Mouse (Mus musculus) layer of hippocampus, adult 18-20 months (tissue): ENCODE results near the gene Eif4g3. TPM values are rescaled to one million over a fixed set of nuclear protein-coding genes. Genes with fewer than 3 reads are reported as not detected.

Source experiments
- DNase-seq, 2 experiments: peaks; one replicate each; pipeline ENCODE4 v3.0.0; 2022; ENCODE audit warnings: low spot score in 2 of 2
- total RNA-seq, 2 experiments: library from RNA; stranded (reverse); gene quantifications; 2 replicates each; pipeline ENCODE4 v1.2.3; 2021

Eif4g3 gene
- total RNA-seq, 2 experiments from 2014 or later: 141 to 142 TPM

GRCm38 (mm10) chr4:138091562-138092194, 98.9 kb downstream of the Eif4g3 start:
- no peak for DNase-seq

GRCm38 (mm10) chr4:138100456-138100855, 107.6 kb downstream of the Eif4g3 start:
- DNase-seq: no peak

GRCm38 (mm10) chr4:138101795-138102194, 109.0 kb downstream of the Eif4g3 start:
- DNase-seq: no peak

GRCm38 (mm10) chr4:138102413-138102812, 109.6 kb downstream of the Eif4g3 start:
- DNase-seq: no peak

- DNase-seq: no peak
Measured at GRCm38 (mm10) chr4:138104967-138105366, 112.1 kb downstream of the Eif4g3 start.

GRCm38 (mm10) chr4:138107441-138108409, 114.9 kb downstream of the Eif4g3 start:
- peak; percentile 68 to 93 for DNase-seq

- no peak for DNase-seq
Measured at GRCm38 (mm10) chr4:138108541-138108940, 115.7 kb downstream of the Eif4g3 start.

GRCm38 (mm10) chr4:138109332-138109731, 116.5 kb downstream of the Eif4g3 start:
- no peak for DNase-seq

- no peak for DNase-seq
Measured at GRCm38 (mm10) chr4:138111858-138112257, 119.0 kb downstream of the Eif4g3 start.

- peak in 1 of 2 experiments; percentile 54 for DNase-seq
Measured at GRCm38 (mm10) chr4:138119740-138120139, 126.9 kb downstream of the Eif4g3 start.

GRCm38 (mm10) chr4:138124046-138124445, 131.2 kb downstream of the Eif4g3 start:
- DNase-seq: no peak

GRCm38 (mm10) chr4:138127371-138127770, 134.5 kb downstream of the Eif4g3 start:
- DNase-seq: no peak

GRCm38 (mm10) chr4:138127781-138128180, 135.0 kb downstream of the Eif4g3 start:
- no peak for DNase-seq

GRCm38 (mm10) chr4:138130149-138130548, 137.3 kb downstream of the Eif4g3 start:
- DNase-seq: no peak

GRCm38 (mm10) chr4:138131226-138131625, 138.4 kb downstream of the Eif4g3 start:
- DNase-seq: peak; percentile 51 to 66

- DNase-seq: no peak
Measured at GRCm38 (mm10) chr4:138131716-138132115, 138.9 kb downstream of the Eif4g3 start.

- DNase-seq: no peak
Measured at GRCm38 (mm10) chr4:138133360-138133759, 140.5 kb downstream of the Eif4g3 start.

- no peak for DNase-seq
Measured at GRCm38 (mm10) chr4:138137336-138137735, 144.5 kb downstream of the Eif4g3 start.

GRCm38 (mm10) chr4:138137804-138138203, 145.0 kb downstream of the Eif4g3 start:
- no peak for DNase-seq

- DNase-seq: no peak
Measured at GRCm38 (mm10) chr4:138138219-138138618, 145.4 kb downstream of the Eif4g3 start.

- DNase-seq: no peak
Measured at GRCm38 (mm10) chr4:138141358-138141757, 148.5 kb downstream of the Eif4g3 start.

GRCm38 (mm10) chr4:138147176-138147575, 154.4 kb downstream of the Eif4g3 start:
- DNase-seq: no peak
